Mouse (Mus musculus) embryonic fibroblast, embryonic 13.5 days (primary cell): ENCODE measurements around the gene Parm1.

Experiments used
- CTCF ChIP-seq: IDR thresholded peaks from 2 replicates; pipeline ENCODE4 v1.5.1; 2011; ENCODE audit warnings: mild to moderate bottlenecking, control low read depth, low read length, moderate library complexity, borderline replicate concordance; ENCODE audit not compliant: insufficient read depth
- POLR2A ChIP-seq: IDR thresholded peaks from 2 replicates; pipeline ENCODE4 v1.6.1; 2011; ENCODE audit warnings: low read depth, mild to moderate bottlenecking, control low read depth, low read length, moderate library complexity

DNA sequence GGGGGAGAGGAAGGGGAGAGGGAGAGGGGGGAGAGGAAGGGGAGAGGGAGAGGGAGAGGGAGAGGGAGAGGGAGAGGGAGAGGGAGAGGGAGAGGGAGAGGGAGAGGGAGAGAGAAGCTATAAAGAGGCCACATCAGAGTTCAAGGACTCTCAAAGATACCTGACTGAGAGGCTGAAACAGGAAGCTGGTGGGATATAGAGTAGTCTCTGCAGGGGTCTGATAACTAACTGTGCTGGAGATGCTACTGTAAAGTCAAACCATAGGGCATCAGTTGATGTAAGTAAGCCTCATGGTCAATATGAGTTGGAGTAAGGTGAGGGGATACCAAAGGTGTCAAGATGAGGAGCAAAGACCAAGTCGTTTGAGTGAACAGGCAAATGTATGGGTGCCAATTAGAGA lies 37.3 kb upstream of the Parm1 start:
- TF ChIP-seq POLR2A = no peak
- no peak for TF ChIP-seq CTCF
